ENCODE assay signal across 8 mouse cellular contexts in genomic region chr5:148443734-148444133, GRCm38 (mm10). TPM values are rescaled to one million over a fixed set of nuclear protein-coding genes. Genes with fewer than 3 reads are reported as not detected.
DNase-seq lines count a peak whose midpoint lies in the region; ATAC-seq and TF ChIP-seq lines count a peak whose summit lies in the region.

No protein-coding gene starts in this region.

- H3K4me1 ChIP-seq in kidney, adult 2 months (ENCODE audit: control insufficient read depth, insufficient read depth, low read length): no peaks in the 10 kb centered on the region

- DNase-seq in urinary bladder, adult 2 months (ENCODE audit: low spot score): peak; percentile 40
- DNase-seq in urinary bladder, postnatal 10 days (ENCODE audit: low spot score): no peak
- DNase-seq in gastrocnemius, postnatal 10 days: peak; percentile 51
- DNase-seq in kidney, adult 2 months: peak; percentile 33
- DNase-seq in ovary, adult 18-20 months (ENCODE audit: low spot score): peak; percentile 61
- DNase-seq in spleen, postnatal 4 days (ENCODE audit: low spot score in 2 of 2): no peak
- DNase-seq in right cerebral cortex, postnatal 25 days: no peak

- no peaks in the 10 kb centered on the region for H3K36me3 ChIP-seq in kidney, adult 2 months (ENCODE audit: control insufficient read depth, insufficient read depth, low read length)

- WGBS in kidney, adult 2 months: 47% methylated on average over 5 of the region's 5 CpGs

- H3K27me3 ChIP-seq in kidney, adult 2 months (replicated peaks; ENCODE audit: control insufficient read depth, insufficient read depth, low read length): no peaks in the 10 kb centered on the region

- TF ChIP-seq CTCF in kidney, adult 2 months (conservative IDR thresholded peaks at IDR 0.05; ENCODE audit: insufficient read depth, insufficient read length, low read depth, low read length): no peak

- peak overlapping the region; percentile 29; the same call in 1 of the 2 replicates for H3K27ac ChIP-seq in kidney, adult 2 months (ENCODE audit: insufficient read depth, low read depth, low read length)

- no peak for ATAC-seq in megakaryocyte, adult 5-6 weeks (ENCODE audit: poor library complexity, severe bottlenecking)

- no peak overlapping the region for H3K4me3 ChIP-seq in kidney, adult 2 months (ENCODE audit: insufficient read depth, low read depth, low read length)

- TF ChIP-seq POLR2A in kidney, adult 2 months (IDR thresholded peaks at IDR 0.05; ENCODE audit: low read depth, low read length): no peak

RNA-seq across cellular contexts. Expression of gene Slc7a1, which starts 44.0 kb away (rescaled TPM):
- 4.9 and 7.5 TPM in 2 replicates for polyA plus RNA-seq in urinary bladder, adult 2 months (2012; rRNA removed)
- total RNA-seq in gastrocnemius, postnatal 10 days (2021): 1 to 10 TPM; 8.0 to 9.8 TPM
- 4.0 TPM in 2 replicates for polyA plus RNA-seq in kidney, adult 2 months (2012; rRNA removed)
- total RNA-seq in megakaryocyte, adult 5-6 weeks (2015): 17.2 and 18.6 TPM in 2 replicates
- 7.6 and 12.3 TPM in 2 replicates for total RNA-seq in megakaryocyte, adult 5-6 weeks (2017)

Comparison
In these comparisons a context has a peak if more than half of its experiments do, and no peak if none do; other contexts are left out.
1. DNase-seq: peak in urinary bladder, adult 2 months (single experiment), gastrocnemius, postnatal 10 days (single experiment), kidney, adult 2 months (single experiment) and ovary, adult 18-20 months (single experiment); none in urinary bladder, postnatal 10 days (single experiment), spleen, postnatal 4 days (0 of 2) and right cerebral cortex, postnatal 25 days (single experiment).